Mouse (Mus musculus): ENCODE data around the gene Cwf19l1.
"Not testable (repeated sequence)": the region's sequence is repeated elsewhere in the genome, so short reads cannot be mapped to it uniquely, and the experiment has no call there.

Gene Cwf19l1

GRCm38 (mm10) chr19:44135072-44135959 is at the start of gene Cwf19l1:
Gene Cwf19l1, minus strand, starts transcription at chr19:44135876.
- peak; percentile 93 for DNase-seq

- DNase-seq: no peak
These were observed 48.3 kb upstream of the Cwf19l1 start for GRCm38 (mm10) chr19:44183968-44184367.

GRCm38 (mm10) chr19:44180502-44180901 is 44.8 kb upstream of the Cwf19l1 start:
- DNase-seq: no peak

GRCm38 (mm10) chr19:44176741-44177140 is 41.1 kb upstream of the Cwf19l1 start:
- DNase-seq: no peak

- DNase-seq: no peak
These were observed 39.2 kb upstream of the Cwf19l1 start for GRCm38 (mm10) chr19:44174835-44175234.

GRCm38 (mm10) chr19:44161515-44161914 is 25.8 kb upstream of the Cwf19l1 start:
- no peak for DNase-seq

- no peak for DNase-seq
These were observed 23.7 kb upstream of the Cwf19l1 start for GRCm38 (mm10) chr19:44159386-44159785.

- DNase-seq: no peak
These were observed 21.3 kb upstream of the Cwf19l1 start for GRCm38 (mm10) chr19:44157005-44157404.

GRCm38 (mm10) chr19:44153781-44154180 is 18.1 kb upstream of the Cwf19l1 start:
- no peak for DNase-seq

- DNase-seq: no peak
These were observed 13.3 kb upstream of the Cwf19l1 start for GRCm38 (mm10) chr19:44148991-44149390.

- DNase-seq: no peak
These were observed 12.7 kb upstream of the Cwf19l1 start for GRCm38 (mm10) chr19:44148345-44148744.

- no peak for DNase-seq
These were observed 11.3 kb upstream of the Cwf19l1 start for GRCm38 (mm10) chr19:44146951-44147350.

- DNase-seq: no peak
These were observed 10.8 kb upstream of the Cwf19l1 start for GRCm38 (mm10) chr19:44146568-44146879.

GRCm38 (mm10) chr19:44145702-44146567 is 10.3 kb upstream of the Cwf19l1 start, which contains the start of gene Bloc1s2:
Gene Bloc1s2, minus strand, starts transcription at chr19:44146446.
- peak; percentile 94 for DNase-seq

- no peak for DNase-seq
These were observed 8.7 kb upstream of the Cwf19l1 start for GRCm38 (mm10) chr19:44144366-44144765.

GRCm38 (mm10) chr19:44135960-44136485 is 347 bp upstream of the Cwf19l1 start:
- no peak for DNase-seq

- DNase-seq: no peak
These were observed 2.8 kb downstream of the Cwf19l1 start for GRCm38 (mm10) chr19:44132917-44133316.

GRCm38 (mm10) chr19:44128560-44128959 is 7.1 kb downstream of the Cwf19l1 start:
- no peak for DNase-seq

GRCm38 (mm10) chr19:44127729-44128497 is 7.8 kb downstream of the Cwf19l1 start:
- DNase-seq: no peak

GRCm38 (mm10) chr19:44121137-44121536 is 14.5 kb downstream of the Cwf19l1 start:
- DNase-seq: no peak

- DNase-seq: not testable (repeated sequence)
These were observed 15.0 kb downstream of the Cwf19l1 start for GRCm38 (mm10) chr19:44120686-44121085.

GRCm38 (mm10) chr19:44117793-44118192 is 17.9 kb downstream of the Cwf19l1 start:
- DNase-seq: no peak

- peak; percentile 16 for DNase-seq
These were observed 24.0 kb downstream of the Cwf19l1 start for GRCm38 (mm10) chr19:44111706-44112105.
